Mouse (Mus musculus) kidney, adult 2 months (tissue): ENCODE measurements around the gene Thoc6. TPM values are rescaled to one million over a fixed set of nuclear protein-coding genes. Genes with fewer than 3 reads are reported as not detected.
A peak's percentile ranks its signal among the peaks of the same experiment; 100 is the strongest.

ENCODE experiments used
- DNase-seq: peaks from one replicate; pipeline ENCODE4 v3.0.0; 2021
- H3K27ac ChIP-seq: fragments of 200-500 bp; 2 replicates; pipeline ENCODE4 v1.5.1; 2012; ENCODE audit warnings: low read depth, low read length, control low read depth, inconsistent platforms; ENCODE audit not compliant: insufficient read depth
- H3K27me3 ChIP-seq: fragments of 200-500 bp; replicated peaks from 2 replicates; pipeline ENCODE4 v1.6.1; 2012; ENCODE audit warnings: mild to moderate bottlenecking, moderate library complexity, low read length, inconsistent platforms; ENCODE audit not compliant: control insufficient read depth, insufficient read depth
- H3K36me3 ChIP-seq: fragments of 200-500 bp; 2 replicates; pipeline ENCODE4 v1.6.1; 2012; ENCODE audit warnings: mild to moderate bottlenecking, moderate library complexity, low read length, inconsistent platforms; ENCODE audit not compliant: control insufficient read depth, insufficient read depth
- H3K4me1 ChIP-seq: fragments of 200-500 bp; 2 replicates; pipeline ENCODE4 v1.6.1; 2011; ENCODE audit warnings: low read length; ENCODE audit not compliant: control insufficient read depth, insufficient read depth
- H3K4me3 ChIP-seq: fragments of 200-500 bp; 2 replicates; pipeline ENCODE4 v1.5.1; 2011; ENCODE audit warnings: mild to moderate bottlenecking, low read depth, low read length, control low read depth; ENCODE audit not compliant: insufficient read depth
- CTCF ChIP-seq: fragments of 200-500 bp; conservative IDR thresholded peaks from 2 replicates; pipeline ENCODE4 v1.5.1; 2011; ENCODE audit warnings: low read depth, mild to moderate bottlenecking, control low read depth, low read length, moderate library complexity, mixed read lengths; ENCODE audit not compliant: insufficient read depth, insufficient read length
- POLR2A ChIP-seq: fragments of 200-500 bp; IDR thresholded peaks from one replicate; pipeline ENCODE4 v1.6.1; 2011; ENCODE audit warnings: low read depth, low read length, control low read depth
- WGBS: fragments of 180-500 bp; shearing (Covaris S2); methylation state at CpG from one replicate; pipeline ENCODE4 v1.1.7; 2018; 5-methylcytosine and 5-hydroxymethylcytosine counted together
- polyA plus RNA-seq: library from polyadenylated mRNA; depleted of rRNA; stranded (reverse); fragments of >200 nt; gene quantifications from 2 replicates; pipeline ENCODE4 v1.2.3, GENCODE M21; 2012

The Thoc6 gene
- polyA plus RNA-seq, 1 experiment = 14.2 TPM

- Histone ChIP-seq H3K27ac (no peak overlapping the region), H3K27me3 (no peaks in the 10 kb centered on the region), H3K4me3 (no peak overlapping the region), H3K36me3 (no peaks in the 10 kb centered on the region), H3K4me1 (no peaks in the 10 kb centered on the region)
- no peak for TF ChIP-seq POLR2A
- TF ChIP-seq CTCF = no peak
- WGBS = 64% methylated on average over 2 of the region's 2 CpGs
- DNase-seq = no peak
These were observed 19.3 kb downstream of the Thoc6 start for GRCm38 (mm10) chr17:23654410-23654809.

- no peaks in the 10 kb centered on the region for H3K36me3 ChIP-seq
- H3K4me3 ChIP-seq = no peak overlapping the region
- no peaks in the 10 kb centered on the region for H3K27me3 ChIP-seq
- TF ChIP-seq POLR2A = no peak
- TF ChIP-seq CTCF = no peak
- WGBS = 60% methylated on average over 6 of the region's 6 CpGs
- no peak for DNase-seq
- no peak overlapping the region for H3K27ac ChIP-seq
- H3K4me1 ChIP-seq = no peaks in the 10 kb centered on the region
These were observed 19.7 kb downstream of the Thoc6 start for GRCm38 (mm10) chr17:23654001-23654400.

DNA sequence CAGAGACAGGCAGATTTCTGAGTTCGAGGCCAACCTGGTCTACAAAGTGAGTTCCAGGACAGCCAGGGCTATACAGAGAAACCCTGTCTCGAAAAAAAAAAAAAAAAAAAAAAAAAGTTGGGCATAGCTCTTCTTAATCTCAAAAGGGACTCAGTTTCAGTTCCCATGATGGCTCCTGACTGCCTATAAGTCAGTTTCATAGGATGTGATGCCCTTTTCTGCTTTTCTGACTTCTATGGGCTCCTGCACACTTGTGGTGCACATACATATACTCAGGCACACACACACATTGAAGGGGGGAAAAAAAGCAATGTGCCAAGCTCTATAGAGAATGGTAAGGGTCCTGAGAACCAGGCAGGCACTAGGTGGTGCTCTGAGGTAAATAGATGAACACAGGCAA, 20.4 kb downstream of the Thoc6 start:
- TF ChIP-seq POLR2A (no peak), CTCF (no peak)
- 80% methylated on average over 2 of the region's 2 CpGs for WGBS
- no peak for DNase-seq
- H3K27ac ChIP-seq = no peak overlapping the region
- H3K27me3 ChIP-seq = no peaks in the 10 kb centered on the region
- no peak overlapping the region for H3K4me3 ChIP-seq
- no peaks in the 10 kb centered on the region for H3K36me3 ChIP-seq
- H3K4me1 ChIP-seq = no peaks in the 10 kb centered on the region

DNA sequence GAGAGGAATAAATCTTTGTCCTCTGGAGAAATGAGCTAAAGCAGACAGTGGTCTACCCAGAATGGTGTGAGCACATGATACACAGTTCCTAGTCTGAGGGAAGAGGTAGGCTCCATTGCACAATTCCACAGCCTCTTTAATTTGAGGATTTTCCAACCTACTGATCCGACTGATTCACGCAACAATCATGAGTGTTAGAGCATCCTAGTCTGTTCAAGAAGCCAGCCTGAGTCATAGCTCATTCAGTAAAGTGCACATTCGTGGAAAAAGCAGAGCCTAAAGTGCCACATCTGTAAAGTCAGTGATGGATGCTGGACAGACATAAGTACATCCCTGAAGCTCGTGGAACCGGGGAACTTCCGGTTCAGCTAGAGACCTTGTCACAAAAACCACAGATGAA, 22.3 kb downstream of the Thoc6 start:
- TF ChIP-seq POLR2A = no peak
- no peak for TF ChIP-seq CTCF
- Histone ChIP-seq H3K4me3 (no peak overlapping the region), H3K27ac (no peak overlapping the region), H3K27me3 (no peaks in the 10 kb centered on the region), H3K36me3 (no peaks in the 10 kb centered on the region), H3K4me1 (no peaks in the 10 kb centered on the region)
- 70% methylated on average over 6 of the region's 6 CpGs for WGBS
- no peak for DNase-seq

- whole genome bisulfite sequencing = 59% methylated on average over 10 of the region's 10 CpGs
- DNase-seq = no peak
- Histone ChIP-seq H3K36me3 (no peaks in the 10 kb centered on the region), H3K4me1 (no peaks in the 10 kb centered on the region), H3K4me3 (no peak overlapping the region), H3K27ac (no peak overlapping the region), H3K27me3 (peaks cover 1% of the 10 kb centered on the region; the same call in 1 of the 2 replicates)
- TF ChIP-seq CTCF = no peak
- no peak for TF ChIP-seq POLR2A
These were observed 27.8 kb downstream of the Thoc6 start for GRCm38 (mm10) chr17:23645894-23646293.

DNA sequence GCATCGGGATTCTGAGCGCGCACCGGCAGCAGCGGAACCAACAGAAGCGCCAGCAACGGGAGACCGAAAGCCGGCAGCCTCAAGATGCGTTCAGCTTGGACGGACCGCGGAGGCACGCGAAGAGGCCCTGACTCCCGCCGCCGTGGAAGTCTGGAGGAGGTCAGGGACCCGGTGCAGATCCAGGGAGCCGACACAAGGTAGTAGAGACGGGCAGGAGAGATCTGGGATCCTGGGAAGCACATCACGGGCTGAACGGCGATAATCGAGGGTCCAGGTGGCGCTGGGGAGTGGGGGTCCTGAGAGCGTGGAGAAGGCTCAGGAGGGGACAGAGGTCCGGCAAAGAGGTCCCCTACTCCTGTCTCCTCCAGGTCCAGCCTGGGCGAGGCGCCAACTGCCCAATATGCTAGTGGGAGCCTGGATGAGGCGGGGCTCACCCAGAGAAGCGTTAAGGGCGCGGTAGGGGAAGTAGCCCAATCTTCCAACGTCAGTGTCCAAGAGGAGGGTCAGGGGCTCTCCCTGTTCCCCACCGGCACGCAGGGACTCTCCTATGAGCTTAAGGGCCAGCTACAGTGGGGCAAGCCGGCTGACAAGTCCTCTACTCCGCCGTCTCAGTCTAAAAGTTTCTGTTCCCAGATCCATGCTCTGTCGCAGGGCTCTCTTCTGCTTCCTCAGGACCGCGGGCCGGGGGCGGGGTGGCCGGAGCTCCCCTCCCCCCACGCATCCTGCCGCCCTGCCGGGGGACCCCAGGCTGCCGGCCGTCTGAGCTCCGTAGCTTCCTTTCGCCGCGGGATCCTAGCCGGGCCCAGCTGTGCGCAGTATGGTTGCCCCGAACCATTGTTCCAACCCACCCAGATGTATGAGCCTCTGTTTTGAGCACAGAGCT, 28.8 kb downstream of the Thoc6 start, which contains the start of gene Mmp25:
TSS of gene Mmp25 (minus strand) at position 665 of the 883 bp plus-strand sequence.
- no peak within 1 kb of the TSS for H3K27ac ChIP-seq
- TF ChIP-seq CTCF (no peak), POLR2A (no peak)
- no peaks in the 10 kb centered on the region for H3K4me1 ChIP-seq
- peaks cover 1% of the 10 kb centered on the region; the same call in 1 of the 2 replicates for H3K27me3 ChIP-seq
- H3K4me3 ChIP-seq = peak within 1 kb of the TSS; percentile 49
- 2% methylated on average over 58 of the region's 58 CpGs for WGBS
- no peak for DNase-seq
- H3K36me3 ChIP-seq = no peaks in the 10 kb centered on the region

DNA sequence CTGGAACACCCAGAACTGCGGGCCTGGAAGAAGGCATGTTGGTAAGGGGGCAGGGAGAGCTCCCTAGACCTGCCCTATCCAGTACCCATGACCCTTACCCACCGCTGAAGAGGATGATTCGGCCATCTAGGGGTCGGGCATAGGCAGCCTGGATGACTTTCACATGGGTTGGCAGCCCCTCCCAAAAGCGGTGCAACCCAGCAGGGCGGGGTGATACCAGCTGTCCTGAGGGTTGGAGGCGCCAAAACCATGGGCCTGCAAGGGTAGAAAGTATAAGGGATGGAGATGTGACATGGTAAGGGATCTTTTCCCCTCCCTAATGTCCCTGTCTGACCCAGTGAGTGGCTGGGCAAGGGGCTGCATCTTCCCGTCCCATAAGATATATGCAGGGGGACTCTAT, 42.4 kb downstream of the Thoc6 start:
- Histone ChIP-seq H3K27ac (no peak overlapping the region), H3K4me3 (no peak overlapping the region), H3K27me3 (no peaks in the 10 kb centered on the region), H3K36me3 (no peaks in the 10 kb centered on the region), H3K4me1 (no peaks in the 10 kb centered on the region)
- WGBS = 84% methylated on average over 8 of the region's 8 CpGs
- TF ChIP-seq CTCF (no peak), POLR2A (no peak)
- no peak for DNase-seq
